Mouse (Mus musculus): ENCODE data around the gene Sim1.

- TF ChIP-seq POLR2A (IDR thresholded peaks at IDR 0.05; ENCODE audit: borderline replicate concordance, extremely low read depth, low read depth, low read length) (no peak), CTCF (IDR thresholded peaks at IDR 0.05; ENCODE audit: insufficient read depth, low read length) (no peak)
Observed at GRCm38 (mm10) chr10:50891876-50892711, 2.5 kb upstream of the Sim1 start.
